Mouse (Mus musculus): Measurements from ENCODE around the gene Kcnk3.
A peak's percentile ranks its signal among the peaks of the same experiment; 100 is the strongest.

Kcnk3 gene

DNA sequence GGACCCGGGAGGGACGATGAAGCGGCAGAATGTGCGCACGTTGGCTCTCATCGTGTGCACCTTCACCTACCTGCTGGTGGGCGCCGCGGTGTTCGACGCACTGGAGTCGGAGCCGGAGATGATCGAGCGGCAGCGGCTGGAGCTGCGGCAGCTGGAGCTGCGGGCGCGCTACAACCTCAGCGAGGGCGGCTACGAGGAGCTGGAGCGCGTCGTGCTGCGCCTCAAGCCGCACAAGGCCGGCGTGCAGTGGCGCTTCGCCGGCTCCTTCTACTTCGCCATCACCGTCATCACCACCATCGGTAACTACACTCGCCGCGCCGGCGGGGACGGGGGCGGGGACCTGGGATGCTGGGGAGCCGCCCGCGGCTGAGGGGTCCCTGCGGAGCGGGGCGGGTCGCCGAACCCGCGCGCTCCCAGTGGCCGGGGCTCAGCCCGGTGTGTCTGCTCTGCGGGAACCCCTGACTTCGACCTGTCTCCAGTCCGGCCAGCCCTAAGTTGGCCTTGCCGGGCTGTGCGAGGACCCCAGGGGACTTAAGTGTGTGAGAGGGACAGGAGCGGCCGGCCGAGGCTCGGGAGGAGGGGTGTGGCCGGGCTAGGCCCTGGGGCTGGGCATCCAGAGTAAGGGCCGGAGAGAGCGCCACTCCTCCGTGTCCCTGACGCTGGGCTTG, 465 bp downstream of the Kcnk3 start:
- peak; percentile 11 for DNase-seq

DNA sequence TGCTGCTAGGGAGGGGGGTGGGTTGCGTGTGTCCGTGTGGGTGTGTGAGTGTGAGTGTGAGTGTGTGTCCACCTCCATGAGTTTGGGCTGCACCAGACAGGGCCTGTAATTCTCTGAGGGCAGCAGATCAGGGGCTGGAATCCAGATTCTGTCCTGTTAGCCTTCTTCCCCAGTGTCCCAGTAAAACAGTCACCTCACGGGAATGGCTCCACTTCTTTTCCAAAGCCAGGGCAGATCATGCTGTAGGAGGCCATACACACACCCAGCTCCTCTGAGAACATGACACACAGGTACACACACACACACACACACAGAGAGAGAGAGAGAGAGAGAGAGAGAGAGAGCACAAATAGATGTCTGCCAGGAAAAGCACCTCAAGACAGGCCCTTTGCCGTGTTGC, 1.1 kb downstream of the Kcnk3 start:
- no peak for DNase-seq

DNA sequence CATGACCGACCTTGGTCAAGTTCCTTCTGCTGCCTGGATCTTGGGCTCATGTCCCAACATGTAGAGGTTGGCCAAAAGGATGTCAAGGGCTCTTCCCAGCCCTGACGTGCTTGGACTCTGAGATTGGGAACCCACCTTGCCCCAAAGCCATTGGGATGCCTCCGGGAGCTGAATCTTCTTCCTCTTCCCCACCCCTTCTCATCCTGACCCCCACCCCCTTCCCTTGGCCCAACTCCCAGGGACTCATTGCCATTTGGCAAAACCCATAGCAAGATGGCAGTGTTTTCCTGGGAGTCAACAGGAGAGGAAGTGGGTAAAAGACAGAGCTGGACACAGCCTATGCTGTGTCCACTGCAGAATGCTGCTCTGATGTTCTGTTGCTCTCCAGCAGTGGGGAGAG, 1.6 kb downstream of the Kcnk3 start:
- DNase-seq = no peak

DNA sequence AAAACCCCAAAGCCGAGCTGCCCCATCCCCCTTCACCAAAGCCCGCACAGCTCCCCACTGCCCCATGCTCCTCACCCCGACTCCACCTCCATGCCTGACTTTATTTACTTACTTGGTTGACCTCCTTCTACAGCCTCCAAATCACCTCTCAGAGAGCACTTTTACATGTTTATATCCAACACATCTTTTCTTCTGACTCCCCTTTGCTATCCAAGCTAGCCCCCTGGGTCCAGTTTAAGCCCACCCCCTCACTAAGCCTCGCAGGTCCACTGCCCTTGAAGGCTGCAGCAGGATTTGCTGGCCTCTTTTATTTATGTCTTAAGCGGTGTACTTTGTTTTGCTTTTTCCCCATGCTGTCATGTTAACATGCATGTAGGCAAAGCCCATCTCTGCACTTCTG, 2.3 kb downstream of the Kcnk3 start:
- no peak for DNase-seq

DNA sequence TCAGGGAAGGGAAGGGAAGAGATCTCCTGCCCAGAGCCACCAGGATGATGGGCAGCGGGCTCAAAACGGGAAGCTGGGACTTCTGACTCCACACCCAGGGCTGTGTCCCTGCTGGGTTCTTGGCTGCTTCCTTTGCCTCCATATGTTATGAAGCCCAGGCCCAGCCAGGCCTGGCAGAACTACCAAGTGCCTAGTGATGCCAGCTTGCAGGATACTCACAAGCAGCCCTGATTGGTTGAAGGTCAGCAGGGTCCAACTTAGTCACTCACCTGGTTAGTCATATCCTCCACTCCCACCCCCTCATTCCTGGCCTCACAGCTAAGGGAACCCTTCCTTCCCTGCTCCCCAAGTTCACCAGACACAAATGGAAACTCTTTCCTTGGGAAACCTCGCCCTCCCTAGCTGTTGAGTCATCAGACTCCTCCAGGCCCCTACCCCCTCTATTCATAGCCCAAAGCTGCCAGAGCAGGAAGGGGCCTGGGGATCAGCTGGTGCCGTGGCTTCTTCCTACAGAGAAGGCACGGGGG, 3.3 kb downstream of the Kcnk3 start:
- no peak for DNase-seq

DNA sequence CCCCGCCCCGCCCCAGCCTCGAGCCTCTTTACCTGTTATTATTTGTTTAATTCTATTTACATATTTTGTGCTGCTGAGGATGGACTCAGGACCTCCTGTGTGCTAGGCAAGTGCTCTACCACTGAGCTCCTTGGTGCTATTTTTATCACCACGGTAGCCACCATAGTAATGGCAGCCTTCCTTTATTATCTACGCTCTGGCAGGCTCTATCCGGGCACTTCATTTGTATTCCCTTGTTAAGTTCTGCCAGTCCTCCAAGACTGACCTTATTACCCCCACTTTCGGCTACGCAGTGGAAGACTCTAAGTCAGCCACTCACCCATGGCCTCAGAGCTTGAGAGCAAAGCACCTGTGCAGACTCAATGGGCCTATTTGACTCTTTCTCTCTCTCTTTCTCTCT, 3.8 kb downstream of the Kcnk3 start:
- DNase-seq = no peak

DNA sequence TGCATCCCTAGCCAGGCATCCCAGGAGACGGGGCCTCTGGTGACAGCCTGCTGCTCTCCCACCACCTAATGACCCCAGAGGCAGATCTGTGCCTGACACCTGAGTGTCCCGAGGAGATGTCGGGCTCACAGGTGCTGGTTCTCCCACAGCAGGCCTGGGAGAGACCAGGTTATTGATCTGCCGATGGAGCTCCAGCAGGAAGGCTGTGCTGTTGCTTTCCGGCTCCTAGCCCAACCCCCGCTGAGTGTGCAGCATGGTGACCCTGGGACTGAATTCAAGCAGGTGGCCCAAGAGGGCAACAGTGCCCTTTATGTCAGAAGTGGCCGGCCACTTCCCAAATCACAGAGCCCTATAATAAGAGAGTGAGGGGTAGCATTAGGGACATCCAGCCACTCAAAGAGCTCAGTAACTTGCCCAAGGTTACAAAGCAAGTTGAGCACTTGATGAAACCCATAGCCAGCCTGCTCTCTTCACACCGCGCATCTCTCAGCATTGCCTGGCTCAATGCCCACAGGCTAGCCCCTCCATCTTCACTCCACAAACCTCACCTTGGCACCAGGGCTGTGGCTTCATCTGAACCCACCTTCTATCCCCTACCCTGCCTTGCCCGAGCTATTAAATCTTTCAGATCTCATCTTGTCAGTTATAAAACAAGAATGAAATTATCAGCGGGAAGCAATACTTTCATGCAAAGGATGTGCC, 4.5 kb downstream of the Kcnk3 start:
- no peak for DNase-seq

DNA sequence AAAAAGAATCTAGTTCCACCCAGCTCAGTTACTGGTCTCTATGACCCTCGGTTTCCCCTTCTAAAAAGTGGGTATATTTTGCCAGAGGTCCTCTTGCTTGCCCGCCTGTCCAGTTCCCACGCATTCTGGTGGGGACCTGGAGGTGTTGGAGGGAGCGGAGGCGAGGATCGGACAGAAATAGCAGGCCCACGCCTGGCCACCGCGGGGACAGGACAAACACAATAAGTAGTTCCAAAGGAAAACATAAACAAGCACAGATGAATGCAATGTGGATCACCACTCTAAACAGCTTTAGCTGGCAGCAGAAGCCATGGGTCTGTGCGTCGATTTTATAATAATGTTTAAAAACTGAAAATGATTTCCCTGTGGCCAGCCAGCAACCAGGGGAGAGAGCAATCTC, 5.4 kb downstream of the Kcnk3 start:
- DNase-seq = no peak

DNA sequence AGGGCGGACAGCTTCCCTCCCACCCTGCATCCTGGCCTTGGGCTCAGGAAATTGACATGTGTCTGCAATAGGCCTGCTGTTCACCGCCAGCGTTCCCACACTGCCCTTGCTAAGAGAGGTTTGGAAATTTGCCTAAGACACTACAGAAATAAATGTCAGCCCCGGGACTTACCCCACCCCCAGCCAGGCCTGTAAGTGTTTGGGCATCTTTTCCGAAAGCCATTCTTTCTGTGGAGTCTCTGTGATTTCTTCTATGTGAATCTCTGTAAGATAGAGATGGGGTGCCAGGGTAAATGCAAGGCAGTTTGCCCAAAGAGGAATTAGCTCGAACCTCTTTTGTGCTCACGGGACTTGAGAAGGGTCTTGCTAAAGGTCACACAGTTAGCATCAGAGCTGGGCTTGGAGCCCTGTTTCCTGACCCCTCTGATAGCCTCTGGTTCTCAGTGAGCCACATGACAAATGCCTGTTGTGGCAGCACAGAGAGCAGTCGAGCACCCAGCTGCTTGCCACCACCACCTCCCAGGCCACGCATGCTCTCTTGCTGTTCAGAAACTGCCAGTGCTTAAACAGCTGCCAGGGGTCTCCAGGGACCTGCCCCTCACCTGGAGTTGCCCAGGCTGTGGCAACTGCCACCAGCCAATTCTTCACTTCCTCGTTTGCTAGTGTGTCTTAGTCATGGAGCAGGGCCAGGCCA, 6.0 kb downstream of the Kcnk3 start:
- DNase-seq = peak; percentile 21

DNA sequence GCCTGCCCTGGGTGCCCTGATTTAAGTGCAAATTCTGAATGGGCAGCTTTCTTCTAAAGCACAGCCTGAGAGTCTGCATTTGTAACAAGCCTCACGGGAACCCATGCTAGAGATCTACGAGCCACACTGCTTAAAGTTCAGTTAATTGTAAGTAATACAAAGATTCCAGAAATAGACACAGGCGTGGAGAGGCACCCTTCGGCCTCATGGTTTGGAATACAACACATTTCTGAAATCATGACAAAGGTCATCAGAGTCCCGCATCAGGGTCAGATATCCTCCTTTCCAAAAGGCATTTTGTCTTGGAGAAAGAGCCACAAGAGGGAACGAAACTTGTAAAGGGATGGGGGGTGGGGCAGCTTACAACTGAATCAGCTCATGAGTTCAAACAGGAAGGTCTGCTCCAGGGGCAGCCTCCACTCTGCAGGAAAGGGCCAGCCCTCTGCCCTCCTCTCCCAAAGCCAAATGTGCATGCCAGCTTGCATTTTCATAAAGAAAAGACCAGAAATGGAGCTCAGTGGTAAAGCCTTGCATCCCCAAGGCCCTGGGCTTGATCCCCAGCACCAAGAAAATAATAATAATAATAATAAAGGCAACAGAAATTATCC, 7.1 kb downstream of the Kcnk3 start:
- DNase-seq = no peak

DNA sequence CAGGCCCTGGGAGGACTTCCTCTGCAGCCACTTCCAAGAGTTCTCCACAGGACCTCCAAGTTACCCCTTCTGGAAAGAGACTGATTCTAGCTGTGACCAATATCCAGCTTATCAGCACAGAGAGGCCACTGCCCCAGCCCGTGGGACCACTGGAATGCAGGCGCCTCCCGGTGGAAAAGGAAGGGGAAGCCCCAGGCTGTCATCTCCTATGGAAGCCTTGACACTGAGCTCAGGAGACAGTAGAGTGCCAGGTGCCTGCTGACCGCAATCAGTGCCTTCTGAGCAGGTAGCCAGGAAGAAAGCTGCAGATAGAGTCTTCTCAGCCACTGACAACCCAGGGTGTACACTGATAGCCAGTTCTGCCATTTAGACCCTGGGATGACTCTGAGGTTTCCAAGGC, 13.4 kb downstream of the Kcnk3 start:
- DNase-seq = no peak

DNA sequence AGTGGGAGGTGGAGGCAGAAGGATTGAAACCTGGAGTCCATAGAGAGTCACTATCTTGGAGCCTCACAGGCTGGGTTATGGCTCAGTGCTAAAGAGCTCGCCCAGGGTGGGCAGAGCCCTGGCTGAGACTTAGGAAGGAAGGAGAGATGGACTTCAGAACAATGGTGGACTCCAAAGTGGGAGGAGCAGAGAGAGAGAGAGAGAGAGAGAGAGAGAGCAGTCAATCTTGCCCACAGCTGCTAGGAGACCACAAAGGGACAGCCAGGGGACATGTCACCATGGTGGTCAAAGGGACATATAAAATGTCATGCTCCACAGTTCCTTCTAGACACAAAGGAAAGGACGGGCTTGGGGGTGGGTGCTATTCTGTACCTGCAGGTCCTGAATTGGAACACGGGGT, 15.3 kb downstream of the Kcnk3 start:
- no peak for DNase-seq

DNA sequence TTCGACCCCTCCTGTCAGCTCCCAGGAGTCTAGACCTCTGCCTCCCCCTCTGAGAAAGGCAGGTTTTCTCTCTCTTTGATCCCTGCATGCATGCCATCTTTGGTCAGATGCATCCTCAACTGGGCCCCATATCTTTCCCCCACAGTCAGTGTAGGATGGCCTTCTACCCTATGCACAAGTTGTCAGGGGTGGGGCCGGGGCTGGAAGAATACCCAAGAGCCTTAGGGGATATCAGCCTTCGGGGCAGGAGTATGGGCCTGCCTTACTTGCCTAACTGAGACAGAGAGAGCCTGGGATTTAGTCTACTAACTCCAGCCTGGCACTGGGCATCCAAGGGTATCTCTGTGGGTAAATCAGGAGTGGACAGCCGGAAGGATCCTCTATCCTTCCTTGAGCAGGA, 16.0 kb downstream of the Kcnk3 start:
- no peak for DNase-seq

DNA sequence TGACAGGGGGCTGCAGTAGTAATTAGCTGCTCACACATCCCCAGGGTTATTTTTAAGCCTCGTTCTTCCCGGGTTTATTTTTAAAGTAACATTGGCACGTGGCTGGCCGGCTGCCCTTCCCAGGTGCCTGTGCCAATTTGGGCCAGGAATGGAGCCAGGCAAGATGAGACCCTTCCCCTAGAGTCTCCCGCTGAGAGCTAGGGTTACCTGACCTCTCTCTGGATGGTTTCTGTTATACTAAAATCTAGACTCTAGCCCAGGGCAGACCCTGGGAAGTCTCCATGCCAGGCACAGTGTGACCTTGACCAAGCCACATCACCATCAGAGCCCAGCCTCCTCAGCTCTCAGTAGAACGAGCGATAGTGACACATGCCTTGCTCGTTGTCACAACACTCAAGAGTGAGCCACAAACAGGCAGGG, 16.8 kb downstream of the Kcnk3 start:
- no peak for DNase-seq

DNA sequence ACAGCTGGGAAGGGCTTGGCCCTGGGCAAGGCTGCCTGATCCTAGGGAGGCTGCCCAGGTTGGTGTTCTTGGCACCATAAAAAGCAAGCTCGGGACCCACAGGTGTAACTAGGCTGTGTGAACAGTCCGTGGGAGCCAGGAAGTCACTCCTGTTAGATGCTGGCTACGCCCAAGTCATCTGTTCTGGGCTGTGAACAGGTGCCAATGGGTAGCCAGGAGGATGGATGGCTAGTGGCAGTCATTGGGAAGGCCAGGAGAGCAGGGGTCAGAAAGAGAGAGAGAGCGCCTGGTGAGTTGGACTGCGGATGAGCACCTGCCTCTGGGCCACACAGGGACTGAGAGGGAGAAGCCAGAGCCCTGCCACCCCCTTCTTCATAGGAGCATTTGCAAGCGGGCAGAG, 17.7 kb downstream of the Kcnk3 start:
- DNase-seq = no peak

DNA sequence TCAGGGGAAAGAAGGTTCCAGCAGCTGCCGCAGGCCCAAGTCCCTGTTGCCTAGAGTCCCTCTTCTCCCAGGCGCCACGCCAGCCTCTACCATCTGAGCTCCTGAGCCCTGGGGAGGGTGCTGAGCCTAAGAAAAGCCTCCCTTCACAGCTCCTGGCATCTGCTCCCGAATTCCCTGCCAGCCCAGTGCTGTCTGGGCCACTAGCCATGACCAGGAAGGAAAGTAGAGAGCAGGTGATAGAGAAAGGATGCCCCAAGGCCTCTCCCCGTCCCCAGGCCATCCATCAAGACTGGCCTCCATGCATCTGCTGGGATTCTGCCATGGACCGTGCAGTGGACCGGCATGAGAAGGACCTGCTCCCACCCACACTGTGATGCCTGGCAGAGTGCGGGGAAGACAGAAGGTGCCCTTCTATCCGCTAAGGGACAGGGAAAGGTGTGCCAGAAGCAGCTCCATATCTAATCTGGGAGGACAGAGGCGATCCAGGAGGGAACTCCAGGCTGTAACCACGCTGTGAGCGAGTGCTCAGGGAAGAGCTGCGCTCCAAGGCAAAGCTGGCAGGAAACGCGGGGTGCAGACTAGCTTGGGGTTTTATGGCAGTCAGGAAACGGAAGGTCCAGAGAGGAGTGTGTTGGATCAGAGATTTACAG, 18.6 kb downstream of the Kcnk3 start:
- DNase-seq = no peak

DNA sequence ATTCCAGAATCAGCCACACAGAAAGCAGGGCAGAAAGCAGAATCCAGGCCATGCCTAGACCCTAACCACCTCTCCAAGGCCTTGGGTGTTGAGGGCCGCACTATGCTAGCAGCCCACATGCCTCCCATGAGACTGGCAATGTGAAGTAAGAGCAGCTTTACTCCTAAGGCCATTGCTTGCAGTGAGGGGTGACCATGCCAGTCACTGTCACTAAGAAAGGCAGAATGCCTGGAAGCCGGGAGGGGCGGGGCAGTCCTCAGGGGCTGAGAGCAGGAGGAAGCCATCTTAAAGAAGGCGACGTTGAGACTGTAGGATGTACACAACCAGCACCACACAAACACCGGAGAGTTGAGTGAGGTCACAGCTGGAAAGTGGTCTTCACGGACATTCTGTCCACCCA, 21.1 kb downstream of the Kcnk3 start:
- DNase-seq = no peak

DNA sequence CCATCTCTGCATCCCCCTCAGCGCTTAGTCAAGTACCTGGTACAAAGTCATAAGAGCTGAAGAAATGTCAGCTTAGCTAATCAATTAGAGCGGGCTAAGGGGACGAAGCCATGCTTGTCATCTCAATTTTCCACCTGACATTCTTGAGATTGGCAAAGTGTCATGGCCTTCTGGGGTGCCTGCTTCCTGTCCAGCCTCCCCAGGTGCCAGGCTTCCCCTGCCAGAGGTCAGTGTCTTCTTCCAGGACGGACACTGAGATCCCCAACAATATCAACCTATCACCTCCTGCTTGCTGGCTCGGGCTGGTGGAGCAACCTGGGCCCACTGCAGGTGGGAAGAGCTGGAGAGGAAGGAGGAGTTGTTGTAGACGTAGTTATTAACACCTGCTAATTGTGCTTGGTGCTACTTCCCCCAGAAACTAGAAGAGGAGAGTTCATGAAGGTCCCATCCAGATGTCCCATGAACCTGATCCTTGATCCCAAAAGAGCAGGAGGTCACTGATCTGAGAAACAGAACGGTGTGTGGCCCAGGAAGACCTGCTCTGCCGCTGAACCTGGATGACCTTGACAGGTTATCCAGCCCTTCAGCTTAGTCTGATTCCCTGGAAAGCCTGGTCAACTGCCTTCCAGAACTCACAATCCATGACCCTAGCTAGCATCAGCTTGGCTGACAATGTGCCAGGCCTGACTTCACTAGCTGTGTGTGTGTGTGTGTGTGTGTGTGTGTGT, 22.1 kb downstream of the Kcnk3 start:
- no peak for DNase-seq

DNA sequence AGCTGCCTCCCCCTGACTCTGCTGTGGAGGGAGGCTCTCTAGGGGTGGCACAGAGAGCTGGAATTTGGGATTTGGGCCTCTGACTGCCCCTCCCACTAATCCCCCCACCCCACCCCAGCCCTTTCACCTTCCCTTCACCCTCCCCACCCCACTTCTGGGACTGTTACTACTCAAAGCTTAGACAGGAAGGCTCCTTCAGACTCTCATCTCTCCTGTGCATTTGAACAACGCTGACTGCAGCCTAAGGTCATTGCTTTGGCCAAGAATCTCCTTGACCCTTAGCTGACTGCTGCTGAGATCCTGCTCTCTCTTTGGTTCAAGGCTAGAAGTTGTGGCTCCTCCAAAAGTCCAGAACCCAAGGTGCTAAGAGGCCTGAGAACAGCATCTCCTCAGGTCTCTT, 23.1 kb downstream of the Kcnk3 start:
- no peak for DNase-seq

DNA sequence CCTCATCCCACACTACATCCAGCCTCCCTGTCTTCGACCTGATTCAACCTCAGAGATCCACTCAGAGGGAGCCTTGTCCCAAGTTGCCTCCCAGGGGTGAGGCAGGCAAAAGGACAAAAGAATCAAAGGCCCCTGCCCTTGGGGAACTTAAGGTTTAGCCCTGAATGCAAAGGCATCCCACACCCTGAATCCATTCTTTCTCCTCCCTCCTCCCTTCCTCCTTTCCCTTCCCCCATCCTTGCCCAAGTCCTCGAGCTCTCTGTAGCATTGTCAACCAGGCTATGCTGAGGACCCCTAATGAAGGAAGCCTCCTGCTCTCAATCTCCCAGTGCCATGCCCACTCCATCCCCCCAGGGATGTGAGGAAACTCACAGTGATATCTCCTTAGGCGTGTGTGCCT, 23.7 kb downstream of the Kcnk3 start:
- DNase-seq = no peak

DNA sequence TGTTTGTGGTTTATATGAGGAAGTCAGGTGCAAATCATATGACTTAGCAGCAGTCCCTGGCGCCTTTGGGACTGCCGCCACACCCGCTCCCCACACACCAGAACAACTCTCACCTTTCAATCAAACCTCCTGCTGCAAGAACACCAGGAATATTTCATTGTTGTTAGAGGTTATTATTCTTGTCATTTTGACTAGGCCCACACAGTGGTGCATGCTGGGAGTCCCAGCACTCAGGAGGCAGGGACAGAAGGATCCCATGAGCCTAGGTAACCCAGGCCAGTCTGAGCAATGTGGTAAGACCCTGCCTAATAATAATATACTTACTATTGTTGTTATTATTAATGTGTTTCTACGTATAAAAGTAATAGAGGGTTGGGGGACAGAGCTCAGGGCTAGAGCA, 24.6 kb downstream of the Kcnk3 start:
- no peak for DNase-seq

DNA sequence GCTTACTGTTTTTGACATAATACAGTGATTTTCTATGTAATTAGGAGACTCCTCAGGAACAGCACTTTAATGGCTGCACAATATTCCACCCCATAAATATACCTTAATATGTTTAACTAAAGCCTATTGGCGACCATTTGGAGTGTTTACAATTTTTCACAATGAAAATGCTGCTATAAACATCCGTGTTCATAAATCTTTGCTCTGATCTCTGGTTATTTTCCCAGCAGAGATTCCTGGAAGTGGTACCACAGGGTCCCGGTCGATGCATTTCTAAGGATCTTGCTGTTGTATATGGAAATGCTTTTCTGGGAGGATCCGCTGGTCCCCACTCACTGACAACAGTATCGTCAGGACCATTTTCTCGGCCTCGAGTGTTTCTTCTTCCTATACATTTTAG, 25.3 kb downstream of the Kcnk3 start:
- no peak for DNase-seq

DNA sequence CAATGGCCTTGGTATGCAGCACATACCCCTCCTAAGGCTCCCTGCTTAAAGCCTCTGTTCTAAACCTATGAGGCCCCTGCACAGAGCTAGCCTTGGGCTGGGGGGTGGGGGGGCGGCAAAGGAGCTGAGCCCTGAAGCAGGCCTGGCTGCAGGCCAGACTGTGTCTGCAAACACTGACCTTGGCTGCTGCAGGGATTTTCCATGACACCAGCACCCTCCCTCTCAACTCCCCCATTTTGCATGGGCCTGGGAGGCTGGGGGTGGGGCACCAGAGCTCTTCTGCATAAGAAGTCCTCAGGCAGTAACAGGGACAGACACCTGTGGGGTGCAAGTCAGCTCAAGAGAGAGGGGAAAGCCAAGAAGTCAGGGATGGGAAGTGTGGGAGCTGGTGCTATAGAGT, 26.3 kb downstream of the Kcnk3 start:
- peak; percentile 31 for DNase-seq
